Mouse (Mus musculus): ENCODE results near the gene Myo16.

DNA sequence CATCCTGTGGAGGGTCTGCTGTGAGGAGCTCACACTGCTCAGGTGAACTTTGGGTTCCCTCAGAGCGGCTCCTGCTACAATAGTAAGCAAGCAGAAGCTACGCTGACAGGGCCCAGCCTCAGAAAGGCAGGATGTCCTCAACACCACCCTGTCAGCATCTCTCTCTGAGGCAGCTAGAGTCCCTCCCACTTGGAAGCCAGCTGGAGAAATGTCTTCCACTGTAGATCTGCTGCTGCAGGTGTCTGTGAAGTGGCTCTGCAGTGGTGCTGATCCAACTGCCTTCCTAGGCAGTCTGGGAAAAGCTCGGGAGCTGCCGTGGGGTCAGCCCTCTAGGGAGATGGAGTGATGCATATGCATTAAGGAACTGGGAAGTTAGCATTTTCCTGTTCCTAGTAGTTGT, 414.7 kb downstream of the Myo16 start:
- TF ChIP-seq CTCF (IDR thresholded peaks at IDR 0.05; ENCODE audit: control insufficient read depth, insufficient read depth, insufficient replicate concordance, low read depth, low read length) (no peak), POLR2A (IDR thresholded peaks at IDR 0.05; ENCODE audit: control insufficient read depth, low read depth, low read length) (no peak)

Measured in testis, adult 2 months (tissue).